10 mouse cellular contexts compared by ENCODE assay signal in genomic region chr11:37532476-37532875, GRCm38 (mm10).
A peak's percentile ranks its signal among the peaks of the same experiment; 100 is the strongest.
DNase-seq lines count a peak whose midpoint lies in the region.
"Had no signal": no experiment of that assay in that cellular context is flagged by ENCODE, and none has a peak within 500 bp of the region (broad histone marks: within the 10 kb centered on the region; RNA-seq: fewer than 3 reads in every experiment).

No protein-coding gene starts in this region.

- intact Hi-C loops in heart, postnatal 25 days (cut with DNase I), result no loop called here

- DNase-seq in adrenal gland, postnatal 10 days, result peak; percentile 22
- no peak for DNase-seq in adrenal gland, adult (ENCODE audit: inconsistent age in 2 of 2, low spot score in 1 of 2)
- DNase-seq in kidney, adult 8-10 months, result peak; percentile 2 to 12
- DNase-seq in kidney, adult 18-20 months, result no peak
- DNase-seq in heart, postnatal 25 days (ENCODE audit: low spot score), result peak; percentile 13
- peak; percentile 10 for DNase-seq in lung, postnatal 25 days (ENCODE audit: low spot score)
- no peak for DNase-seq in right cerebral cortex, postnatal 10 days (ENCODE audit: low spot score in 2 of 2)
- DNase-seq in urinary bladder, postnatal 25 days (ENCODE audit: low spot score), result no peak
- DNase-seq: cerebellum, postnatal 14 days; retina, postnatal 1 day had no signal

Comparison
In these comparisons a context has a peak if more than half of its experiments do, and no peak if none do; other contexts are left out.
1. DNase-seq: peak in adrenal gland, postnatal 10 days (single experiment), kidney, adult 8-10 months (2 of 2), heart, postnatal 25 days (single experiment) and lung, postnatal 25 days (single experiment); none in adrenal gland, adult (0 of 2), kidney, adult 18-20 months (single experiment), right cerebral cortex, postnatal 10 days (0 of 2) and urinary bladder, postnatal 25 days (single experiment).